Mouse (Mus musculus): ENCODE results near the gene Krt9. TPM values are rescaled to one million over a fixed set of nuclear protein-coding genes. Genes with fewer than 3 reads are reported as not detected.
"Not testable (repeated sequence)": the region's sequence is repeated elsewhere in the genome, so short reads cannot be mapped to it uniquely, and the experiment has no call there.

The Krt9 gene
- polyA plus RNA-seq (2014; fragmentation: Nextera tagmentation; extraction: Ambion mirVana): not detected in 2 replicates

- Histone ChIP-seq H3K4me2 (no peak within 1 kb of the TSS), H3K4me3 (ENCODE audit: low read depth, low read length) (no peak within 1 kb of the TSS), H3K27me3 (replicated peaks; ENCODE audit: control insufficient read depth, insufficient read depth, low read length) (no peaks in the 10 kb centered on the region), H3K9ac (ENCODE audit: low read depth, low read length) (no peak within 1 kb of the TSS), H3K4me1 (replicated peaks; ENCODE audit: control insufficient read depth, insufficient read depth, low read length) (no peaks in the 10 kb centered on the region), H3K9me3 (ENCODE audit: control insufficient read depth, low read length) (no peaks in the 10 kb centered on the region), H3K36me3 (ENCODE audit: control insufficient read depth, insufficient read depth, low read length) (no peaks in the 10 kb centered on the region), H3K27ac (ENCODE audit: low read depth, low read length) (no peak within 1 kb of the TSS)
- 43% methylated on average over 9 of the region's 9 CpGs for WGBS
- ATAC-seq (replicated peaks; ENCODE audit: low FRiP score) (no peak), DNase-seq (ENCODE audit: low spot score) (no peak)
Measured at GRCm38 (mm10) chr11:100192992-100193391, at the start of gene Krt9. Gene Krt9, minus strand, starts transcription at chr11:100193246.

GRCm38 (mm10) chr11:100240272-100240671 lies 47.2 kb upstream of the Krt9 start:
- H3K9ac ChIP-seq (ENCODE audit: low read depth, low read length); H3K4me2 ChIP-seq; H3K4me3 ChIP-seq (ENCODE audit: low read depth, low read length); DNase-seq (ENCODE audit: low spot score); H3K9me3 ChIP-seq (ENCODE audit: control insufficient read depth, low read length); H3K4me1 ChIP-seq (replicated peaks; ENCODE audit: control insufficient read depth, insufficient read depth, low read length); H3K27ac ChIP-seq (ENCODE audit: low read depth, low read length); H3K36me3 ChIP-seq (ENCODE audit: control insufficient read depth, insufficient read depth, low read length); H3K27me3 ChIP-seq (replicated peaks; ENCODE audit: control insufficient read depth, insufficient read depth, low read length); ATAC-seq (replicated peaks; ENCODE audit: low FRiP score): not testable (repeated sequence)
- 88% methylated on average over 4 of the region's 4 CpGs for WGBS

- Histone ChIP-seq H3K9me3 (ENCODE audit: control insufficient read depth, low read length) (peaks cover 4% of the 10 kb centered on the region; the same call in 1 of the 2 replicates), H3K9ac (ENCODE audit: low read depth, low read length) (no peak overlapping the region), H3K27me3 (replicated peaks; ENCODE audit: control insufficient read depth, insufficient read depth, low read length) (no peaks in the 10 kb centered on the region), H3K4me3 (ENCODE audit: low read depth, low read length) (no peak overlapping the region), H3K4me2 (no peak overlapping the region), H3K36me3 (ENCODE audit: control insufficient read depth, insufficient read depth, low read length) (no peaks in the 10 kb centered on the region), H3K27ac (ENCODE audit: low read depth, low read length) (no peak overlapping the region), H3K4me1 (replicated peaks; ENCODE audit: control insufficient read depth, insufficient read depth, low read length) (no peaks in the 10 kb centered on the region)
- ATAC-seq (replicated peaks; ENCODE audit: low FRiP score): no peak
- no peak for DNase-seq (ENCODE audit: low spot score)
- 62% methylated on average over 8 of the region's 8 CpGs for WGBS
Measured at GRCm38 (mm10) chr11:100221741-100222140, 28.7 kb upstream of the Krt9 start.

GRCm38 (mm10) chr11:100219304-100219703 lies 26.3 kb upstream of the Krt9 start:
- H3K4me2 ChIP-seq: no peak overlapping the region
- no peak overlapping the region for H3K9ac ChIP-seq (ENCODE audit: low read depth, low read length)
- H3K27me3 ChIP-seq (replicated peaks; ENCODE audit: control insufficient read depth, insufficient read depth, low read length): no peaks in the 10 kb centered on the region
- no peak for DNase-seq (ENCODE audit: low spot score)
- no peaks in the 10 kb centered on the region for H3K36me3 ChIP-seq (ENCODE audit: control insufficient read depth, insufficient read depth, low read length)
- H3K4me1 ChIP-seq (replicated peaks; ENCODE audit: control insufficient read depth, insufficient read depth, low read length): no peaks in the 10 kb centered on the region
- no peak for ATAC-seq (replicated peaks; ENCODE audit: low FRiP score)
- WGBS: 70% methylated on average over 4 of the region's 4 CpGs
- no peak overlapping the region for H3K4me3 ChIP-seq (ENCODE audit: low read depth, low read length)
- H3K9me3 ChIP-seq (ENCODE audit: control insufficient read depth, low read length): no peaks in the 10 kb centered on the region
- H3K27ac ChIP-seq (ENCODE audit: low read depth, low read length): no peak overlapping the region

GRCm38 (mm10) chr11:100208542-100208941 lies 15.5 kb upstream of the Krt9 start:
- H3K9ac ChIP-seq (ENCODE audit: low read depth, low read length): no peak overlapping the region
- ATAC-seq (replicated peaks; ENCODE audit: low FRiP score) (no peak), DNase-seq (ENCODE audit: low spot score) (no peak)
- H3K4me2 ChIP-seq: no peak overlapping the region
- H3K27ac ChIP-seq (ENCODE audit: low read depth, low read length): no peak overlapping the region
- H3K4me1 ChIP-seq (replicated peaks; ENCODE audit: control insufficient read depth, insufficient read depth, low read length): no peaks in the 10 kb centered on the region
- H3K9me3 ChIP-seq (ENCODE audit: control insufficient read depth, low read length): no peaks in the 10 kb centered on the region
- no peaks in the 10 kb centered on the region for H3K36me3 ChIP-seq (ENCODE audit: control insufficient read depth, insufficient read depth, low read length)
- H3K4me3 ChIP-seq (ENCODE audit: low read depth, low read length): no peak overlapping the region
- H3K27me3 ChIP-seq (replicated peaks; ENCODE audit: control insufficient read depth, insufficient read depth, low read length): no peaks in the 10 kb centered on the region
- 33% methylated on average over 6 of the region's 6 CpGs for WGBS

GRCm38 (mm10) chr11:100207498-100207897 lies 14.5 kb upstream of the Krt9 start, which contains the start of gene Krt14:
Gene Krt14, minus strand, starts transcription at chr11:100207548.
- DNase-seq (ENCODE audit: low spot score) (no peak), ATAC-seq (replicated peaks; ENCODE audit: low FRiP score) (no peak)
- Histone ChIP-seq H3K27ac (ENCODE audit: low read depth, low read length) (no peak within 1 kb of the TSS), H3K9me3 (ENCODE audit: control insufficient read depth, low read length) (no peaks in the 10 kb centered on the region), H3K4me3 (ENCODE audit: low read depth, low read length) (no peak within 1 kb of the TSS), H3K36me3 (ENCODE audit: control insufficient read depth, insufficient read depth, low read length) (no peaks in the 10 kb centered on the region), H3K4me2 (no peak within 1 kb of the TSS), H3K4me1 (replicated peaks; ENCODE audit: control insufficient read depth, insufficient read depth, low read length) (no peaks in the 10 kb centered on the region), H3K9ac (ENCODE audit: low read depth, low read length) (no peak within 1 kb of the TSS), H3K27me3 (replicated peaks; ENCODE audit: control insufficient read depth, insufficient read depth, low read length) (no peaks in the 10 kb centered on the region)
- WGBS: 87% methylated on average over 8 of the region's 8 CpGs

- Histone ChIP-seq H3K9me3 (ENCODE audit: control insufficient read depth, low read length) (no peaks in the 10 kb centered on the region), H3K4me2 (no peak overlapping the region), H3K27ac (ENCODE audit: low read depth, low read length) (no peak overlapping the region), H3K27me3 (replicated peaks; ENCODE audit: control insufficient read depth, insufficient read depth, low read length) (no peaks in the 10 kb centered on the region), H3K4me1 (replicated peaks; ENCODE audit: control insufficient read depth, insufficient read depth, low read length) (no peaks in the 10 kb centered on the region), H3K36me3 (ENCODE audit: control insufficient read depth, insufficient read depth, low read length) (no peaks in the 10 kb centered on the region), H3K4me3 (ENCODE audit: low read depth, low read length) (no peak overlapping the region), H3K9ac (ENCODE audit: low read depth, low read length) (no peak overlapping the region)
- 19% methylated on average over 6 of the region's 6 CpGs for WGBS
- ATAC-seq (replicated peaks; ENCODE audit: low FRiP score): no peak
- DNase-seq (ENCODE audit: low spot score): no peak
Measured at GRCm38 (mm10) chr11:100203448-100203847, 10.4 kb upstream of the Krt9 start.

- Histone ChIP-seq H3K36me3 (ENCODE audit: control insufficient read depth, insufficient read depth, low read length) (no peaks in the 10 kb centered on the region), H3K27ac (ENCODE audit: low read depth, low read length) (no peak overlapping the region), H3K4me3 (ENCODE audit: low read depth, low read length) (no peak overlapping the region), H3K9ac (ENCODE audit: low read depth, low read length) (no peak overlapping the region), H3K9me3 (ENCODE audit: control insufficient read depth, low read length) (no peaks in the 10 kb centered on the region), H3K27me3 (replicated peaks; ENCODE audit: control insufficient read depth, insufficient read depth, low read length) (no peaks in the 10 kb centered on the region), H3K4me1 (replicated peaks; ENCODE audit: control insufficient read depth, insufficient read depth, low read length) (no peaks in the 10 kb centered on the region), H3K4me2 (no peak overlapping the region)
- 73% methylated on average over 4 of the region's 4 CpGs for WGBS
- no peak for ATAC-seq (replicated peaks; ENCODE audit: low FRiP score)
- DNase-seq (ENCODE audit: low spot score): no peak
Measured at GRCm38 (mm10) chr11:100202906-100203305, 9.9 kb upstream of the Krt9 start.

- Histone ChIP-seq H3K9ac (ENCODE audit: low read depth, low read length) (no peak overlapping the region), H3K4me3 (ENCODE audit: low read depth, low read length) (no peak overlapping the region), H3K4me2 (no peak overlapping the region), H3K27me3 (replicated peaks; ENCODE audit: control insufficient read depth, insufficient read depth, low read length) (no peaks in the 10 kb centered on the region), H3K27ac (ENCODE audit: low read depth, low read length) (no peak overlapping the region), H3K9me3 (ENCODE audit: control insufficient read depth, low read length) (no peaks in the 10 kb centered on the region), H3K4me1 (replicated peaks; ENCODE audit: control insufficient read depth, insufficient read depth, low read length) (no peaks in the 10 kb centered on the region), H3K36me3 (ENCODE audit: control insufficient read depth, insufficient read depth, low read length) (no peaks in the 10 kb centered on the region)
- ATAC-seq (replicated peaks; ENCODE audit: low FRiP score): no peak
- DNase-seq (ENCODE audit: low spot score): no peak
- WGBS: 42% methylated on average over 8 of the region's 8 CpGs
Measured at GRCm38 (mm10) chr11:100200104-100200820, 7.2 kb upstream of the Krt9 start.
